Mouse (Mus musculus): Measurements from ENCODE around the gene Mitf. TPM values are rescaled to one million over a fixed set of nuclear protein-coding genes. Genes with fewer than 3 reads are reported as not detected.

Mitf gene
- polyA plus RNA-seq, 1 experiment = 6.0 TPM

GRCm38 (mm10) chr6:97836176-97836575 lies 29.3 kb downstream of the Mitf start:
- no peaks in the 10 kb centered on the region for H3K4me1 ChIP-seq (ENCODE audit: control insufficient read depth, insufficient read depth, low read length)
- TF ChIP-seq CTCF (IDR thresholded peaks at IDR 0.05; ENCODE audit: extremely low read depth, insufficient read depth, low read length) = no peak
- TF ChIP-seq POLR2A (IDR thresholded peaks at IDR 0.05; ENCODE audit: extremely low read depth, insufficient read depth, low read length) = no peak
- no peak overlapping the region for H3K4me3 ChIP-seq (ENCODE audit: insufficient read depth, low read length)
- no peak overlapping the region for H3K27ac ChIP-seq (ENCODE audit: insufficient read depth, low read length)

- Histone ChIP-seq H3K27ac (ENCODE audit: insufficient read depth, low read length) (no peak overlapping the region), H3K4me3 (ENCODE audit: insufficient read depth, low read length) (no peak overlapping the region), H3K4me1 (ENCODE audit: control insufficient read depth, insufficient read depth, low read length) (no peaks in the 10 kb centered on the region)
- no peak for TF ChIP-seq CTCF (IDR thresholded peaks at IDR 0.05; ENCODE audit: extremely low read depth, insufficient read depth, low read length)
- no peak for TF ChIP-seq POLR2A (IDR thresholded peaks at IDR 0.05; ENCODE audit: extremely low read depth, insufficient read depth, low read length)
Observed at GRCm38 (mm10) chr6:97837711-97838110, 30.9 kb downstream of the Mitf start.

- Histone ChIP-seq H3K4me3 (ENCODE audit: insufficient read depth, low read length) (no peak overlapping the region), H3K27ac (ENCODE audit: insufficient read depth, low read length) (no peak overlapping the region), H3K4me1 (ENCODE audit: control insufficient read depth, insufficient read depth, low read length) (no peaks in the 10 kb centered on the region)
- TF ChIP-seq CTCF (IDR thresholded peaks at IDR 0.05; ENCODE audit: extremely low read depth, insufficient read depth, low read length) = no peak
- no peak for TF ChIP-seq POLR2A (IDR thresholded peaks at IDR 0.05; ENCODE audit: extremely low read depth, insufficient read depth, low read length)
Observed at GRCm38 (mm10) chr6:97839568-97839967, 32.7 kb downstream of the Mitf start.

- Histone ChIP-seq H3K4me3 (ENCODE audit: insufficient read depth, low read length) (no peak overlapping the region), H3K27ac (ENCODE audit: insufficient read depth, low read length) (no peak overlapping the region), H3K4me1 (ENCODE audit: control insufficient read depth, insufficient read depth, low read length) (no peaks in the 10 kb centered on the region)
- no peak for TF ChIP-seq CTCF (IDR thresholded peaks at IDR 0.05; ENCODE audit: extremely low read depth, insufficient read depth, low read length)
- no peak for TF ChIP-seq POLR2A (IDR thresholded peaks at IDR 0.05; ENCODE audit: extremely low read depth, insufficient read depth, low read length)
Observed at GRCm38 (mm10) chr6:97844112-97844511, 37.3 kb downstream of the Mitf start.

GRCm38 (mm10) chr6:97848191-97848857 lies 41.5 kb downstream of the Mitf start:
- Histone ChIP-seq H3K27ac (ENCODE audit: insufficient read depth, low read length) (no peak overlapping the region), H3K4me1 (ENCODE audit: control insufficient read depth, insufficient read depth, low read length) (no peaks in the 10 kb centered on the region), H3K4me3 (ENCODE audit: insufficient read depth, low read length) (no peak overlapping the region)
- TF ChIP-seq POLR2A (IDR thresholded peaks at IDR 0.05; ENCODE audit: extremely low read depth, insufficient read depth, low read length) = no peak
- TF ChIP-seq CTCF (IDR thresholded peaks at IDR 0.05; ENCODE audit: extremely low read depth, insufficient read depth, low read length) = no peak

- TF ChIP-seq CTCF (IDR thresholded peaks at IDR 0.05; ENCODE audit: extremely low read depth, insufficient read depth, low read length) (no peak), POLR2A (IDR thresholded peaks at IDR 0.05; ENCODE audit: extremely low read depth, insufficient read depth, low read length) (no peak)
- Histone ChIP-seq H3K27ac (ENCODE audit: insufficient read depth, low read length) (no peak overlapping the region), H3K4me3 (ENCODE audit: insufficient read depth, low read length) (no peak overlapping the region), H3K4me1 (ENCODE audit: control insufficient read depth, insufficient read depth, low read length) (no peaks in the 10 kb centered on the region)
Observed at GRCm38 (mm10) chr6:97854236-97854635, 47.4 kb downstream of the Mitf start.

GRCm38 (mm10) chr6:97855420-97856170 lies 48.7 kb downstream of the Mitf start:
- no peaks in the 10 kb centered on the region for H3K4me1 ChIP-seq (ENCODE audit: control insufficient read depth, insufficient read depth, low read length)
- TF ChIP-seq CTCF (IDR thresholded peaks at IDR 0.05; ENCODE audit: extremely low read depth, insufficient read depth, low read length) (no peak), POLR2A (IDR thresholded peaks at IDR 0.05; ENCODE audit: extremely low read depth, insufficient read depth, low read length) (no peak)
- H3K4me3 ChIP-seq (ENCODE audit: insufficient read depth, low read length) = no peak overlapping the region
- no peak overlapping the region for H3K27ac ChIP-seq (ENCODE audit: insufficient read depth, low read length)

- H3K4me1 ChIP-seq (ENCODE audit: control insufficient read depth, insufficient read depth, low read length) = no peaks in the 10 kb centered on the region
- TF ChIP-seq POLR2A (IDR thresholded peaks at IDR 0.05; ENCODE audit: extremely low read depth, insufficient read depth, low read length) (no peak), CTCF (IDR thresholded peaks at IDR 0.05; ENCODE audit: extremely low read depth, insufficient read depth, low read length) (no peak)
- no peak overlapping the region for H3K27ac ChIP-seq (ENCODE audit: insufficient read depth, low read length)
- H3K4me3 ChIP-seq (ENCODE audit: insufficient read depth, low read length) = no peak overlapping the region
Observed at GRCm38 (mm10) chr6:97856502-97856901, 49.6 kb downstream of the Mitf start.

GRCm38 (mm10) chr6:97857690-97858089 lies 50.8 kb downstream of the Mitf start:
- TF ChIP-seq POLR2A (IDR thresholded peaks at IDR 0.05; ENCODE audit: extremely low read depth, insufficient read depth, low read length) (no peak), CTCF (IDR thresholded peaks at IDR 0.05; ENCODE audit: extremely low read depth, insufficient read depth, low read length) (peak; percentile 22; the same call in 1 of the 2 replicates)
- Histone ChIP-seq H3K4me1 (ENCODE audit: control insufficient read depth, insufficient read depth, low read length) (no peaks in the 10 kb centered on the region), H3K4me3 (ENCODE audit: insufficient read depth, low read length) (no peak overlapping the region), H3K27ac (ENCODE audit: insufficient read depth, low read length) (no peak overlapping the region)

- Histone ChIP-seq H3K27ac (ENCODE audit: insufficient read depth, low read length) (no peak overlapping the region), H3K4me1 (ENCODE audit: control insufficient read depth, insufficient read depth, low read length) (no peaks in the 10 kb centered on the region)
- TF ChIP-seq CTCF (IDR thresholded peaks at IDR 0.05; ENCODE audit: extremely low read depth, insufficient read depth, low read length) (no peak), POLR2A (IDR thresholded peaks at IDR 0.05; ENCODE audit: extremely low read depth, insufficient read depth, low read length) (no peak)
Observed at GRCm38 (mm10) chr6:97866575-97866974, 59.7 kb downstream of the Mitf start.

More at GRCm38 (mm10) chr6:97866575-97866974, 59.7 kb downstream of the Mitf start:
- H3K4me3 ChIP-seq (ENCODE audit: insufficient read depth, low read length) = no peak overlapping the region

All from cortical plate, adult 2 months (tissue).